Mouse (Mus musculus): ENCODE data around the gene F9. TPM values are rescaled to one million over a fixed set of nuclear protein-coding genes. Genes with fewer than 3 reads are reported as not detected.
"Not testable (repeated sequence)": the region's sequence is repeated elsewhere in the genome, so short reads cannot be mapped to it uniquely, and the experiment has no call there.

The F9 gene
- not detected in 2 replicates for polyA plus RNA-seq (2012; ENCODE audit: insufficient read depth, insufficient read length, missing spikeins)

- no peak within 1 kb of the TSS for H3K4me3 ChIP-seq (ENCODE audit: insufficient read depth, low read depth, low read length)
- H3K4me1 ChIP-seq (ENCODE audit: control insufficient read depth, insufficient read depth, insufficient read length, low read length), result no peaks in the 10 kb centered on the region
- H3K27ac ChIP-seq (replicated peaks; ENCODE audit: low read depth, low read length), result no peak within 1 kb of the TSS
Observed at GRCm38 (mm10) chrX:59999221-60000083, at the start of gene F9. Gene F9, plus strand, starts transcription at chrX:59999464.

GRCm38 (mm10) chrX:59969767-59970166 lies 29.5 kb upstream of the F9 start:
- not testable (repeated sequence) for H3K27ac ChIP-seq (replicated peaks; ENCODE audit: low read depth, low read length); H3K4me1 ChIP-seq (ENCODE audit: control insufficient read depth, insufficient read depth, insufficient read length, low read length); H3K4me3 ChIP-seq (ENCODE audit: insufficient read depth, low read depth, low read length)

- no peak overlapping the region for H3K27ac ChIP-seq (replicated peaks; ENCODE audit: low read depth, low read length)
- no peak overlapping the region for H3K4me3 ChIP-seq (ENCODE audit: insufficient read depth, low read depth, low read length)
- H3K4me1 ChIP-seq (ENCODE audit: control insufficient read depth, insufficient read depth, insufficient read length, low read length), result no peaks in the 10 kb centered on the region
Observed at GRCm38 (mm10) chrX:60000084-60000443, 800 bp downstream of the F9 start.

- Histone ChIP-seq H3K27ac (replicated peaks; ENCODE audit: low read depth, low read length) (no peak overlapping the region), H3K4me1 (ENCODE audit: control insufficient read depth, insufficient read depth, insufficient read length, low read length) (no peaks in the 10 kb centered on the region), H3K4me3 (ENCODE audit: insufficient read depth, low read depth, low read length) (no peak overlapping the region)
Observed at GRCm38 (mm10) chrX:60001461-60001860, 2.2 kb downstream of the F9 start.

GRCm38 (mm10) chrX:60013084-60013676 lies 13.9 kb downstream of the F9 start:
- Histone ChIP-seq H3K4me1 (ENCODE audit: control insufficient read depth, insufficient read depth, insufficient read length, low read length) (no peaks in the 10 kb centered on the region), H3K27ac (replicated peaks; ENCODE audit: low read depth, low read length) (no peak overlapping the region), H3K4me3 (ENCODE audit: insufficient read depth, low read depth, low read length) (no peak overlapping the region)

- H3K4me3 ChIP-seq (ENCODE audit: insufficient read depth, low read depth, low read length), result no peak overlapping the region
- no peak overlapping the region for H3K27ac ChIP-seq (replicated peaks; ENCODE audit: low read depth, low read length)
- H3K4me1 ChIP-seq (ENCODE audit: control insufficient read depth, insufficient read depth, insufficient read length, low read length), result no peaks in the 10 kb centered on the region
Observed at GRCm38 (mm10) chrX:60014588-60014987, 15.3 kb downstream of the F9 start.

- no peak overlapping the region for H3K27ac ChIP-seq (replicated peaks; ENCODE audit: low read depth, low read length)
- no peak overlapping the region for H3K4me3 ChIP-seq (ENCODE audit: insufficient read depth, low read depth, low read length)
- H3K4me1 ChIP-seq (ENCODE audit: control insufficient read depth, insufficient read depth, insufficient read length, low read length), result no peaks in the 10 kb centered on the region
Observed at GRCm38 (mm10) chrX:60021007-60021406, 21.7 kb downstream of the F9 start.

GRCm38 (mm10) chrX:60021595-60021994 lies 22.3 kb downstream of the F9 start:
- Histone ChIP-seq H3K27ac (replicated peaks; ENCODE audit: low read depth, low read length) (no peak overlapping the region), H3K4me1 (ENCODE audit: control insufficient read depth, insufficient read depth, insufficient read length, low read length) (no peaks in the 10 kb centered on the region), H3K4me3 (ENCODE audit: insufficient read depth, low read depth, low read length) (no peak overlapping the region)

GRCm38 (mm10) chrX:60026654-60027053 lies 27.4 kb downstream of the F9 start:
- H3K4me3 ChIP-seq (ENCODE audit: insufficient read depth, low read depth, low read length), result no peak overlapping the region
- no peak overlapping the region for H3K27ac ChIP-seq (replicated peaks; ENCODE audit: low read depth, low read length)

GRCm38 (mm10) chrX:60054745-60055144 lies 55.5 kb downstream of the F9 start:
- H3K4me3 ChIP-seq (ENCODE audit: insufficient read depth, low read depth, low read length), result no peak overlapping the region
- H3K27ac ChIP-seq (replicated peaks; ENCODE audit: low read depth, low read length), result no peak overlapping the region
- H3K4me1 ChIP-seq (ENCODE audit: control insufficient read depth, insufficient read depth, insufficient read length, low read length), result no peaks in the 10 kb centered on the region

More at GRCm38 (mm10) chrX:60026654-60027053, 27.4 kb downstream of the F9 start:
- no peaks in the 10 kb centered on the region for H3K4me1 ChIP-seq (ENCODE audit: control insufficient read depth, insufficient read depth, insufficient read length, low read length)

- Histone ChIP-seq H3K4me1 (ENCODE audit: control insufficient read depth, insufficient read depth, insufficient read length, low read length) (no peaks in the 10 kb centered on the region), H3K4me3 (ENCODE audit: insufficient read depth, low read depth, low read length) (no peak overlapping the region)
Observed at GRCm38 (mm10) chrX:60055185-60055584, 55.9 kb downstream of the F9 start.

GRCm38 (mm10) chrX:60075359-60075758 lies 76.1 kb downstream of the F9 start:
- Histone ChIP-seq H3K4me1 (ENCODE audit: control insufficient read depth, insufficient read depth, insufficient read length, low read length) (no peaks in the 10 kb centered on the region), H3K4me3 (ENCODE audit: insufficient read depth, low read depth, low read length) (no peak overlapping the region), H3K27ac (replicated peaks; ENCODE audit: low read depth, low read length) (no peak overlapping the region)

More at GRCm38 (mm10) chrX:60055185-60055584, 55.9 kb downstream of the F9 start:
- H3K27ac ChIP-seq (replicated peaks; ENCODE audit: low read depth, low read length), result no peak overlapping the region

Other genes with a start within 250 kb of the F9 start
- gene Mcf2, start 179.6 kb downstream of the F9 start, polyA plus RNA-seq (2012; ENCODE audit: insufficient read depth, insufficient read length, missing spikeins), result not detected in 2 replicates